Mouse (Mus musculus) limb, embryonic 10.5 days (tissue): ENCODE results near the gene Creb3. TPM values are rescaled to one million over a fixed set of nuclear protein-coding genes. Genes with fewer than 3 reads are reported as not detected.

ENCODE experiments used
- DNase-seq: peaks from one replicate; pipeline ENCODE4 v3.0.0-alpha.2; 2017; ENCODE audit warnings: low spot score
- H3K27ac ChIP-seq: fragments of 300-500 bp; sonication (generic); 2 replicates; pipeline ENCODE4 v1.5.1; 2016; ENCODE audit warnings: mild to moderate bottlenecking
- H3K27me3 ChIP-seq: fragments of 300-500 bp; sonication (generic); 2 replicates; pipeline ENCODE4 v1.6.1; 2016; ENCODE audit warnings: low read depth, mild to moderate bottlenecking; ENCODE audit not compliant: poor library complexity, severe bottlenecking
- H3K36me3 ChIP-seq: fragments of 300-500 bp; sonication (generic); 2 replicates; pipeline ENCODE4 v1.6.1; 2016; ENCODE audit warnings: mild to moderate bottlenecking, moderate library complexity
- H3K4me1 ChIP-seq: fragments of 300-500 bp; sonication (generic); 2 replicates; pipeline ENCODE4 v1.6.1; 2016
- H3K4me3 ChIP-seq: fragments of 300-500 bp; sonication (generic); 2 replicates; pipeline ENCODE4 v1.5.1; 2016; ENCODE audit warnings: mild to moderate bottlenecking, moderate library complexity
- H3K9me3 ChIP-seq: fragments of 300-500 bp; sonication (generic); replicated peaks from 2 replicates; pipeline ENCODE4 v1.6.1; 2016; ENCODE audit warnings: mild to moderate bottlenecking
- WGBS: fragments of 180-500 bp; shearing (Covaris S2); methylation state at CpG from one replicate; pipeline ENCODE4 v1.1.7; 2016; 5-methylcytosine and 5-hydroxymethylcytosine counted together
- polyA plus RNA-seq: library from polyadenylated mRNA; unstranded; fragments of >200 nt; fragmentation: Nextera tagmentation; extraction: Ambion mirVana; gene quantifications from 2 replicates; pipeline ENCODE4 v1.2.1, GENCODE M21; 2016

The Creb3 gene
- polyA plus RNA-seq, 1 experiment from 2014 or later, result 40.5 TPM

GRCm38 (mm10) chr4:43579256-43579655 is 17.1 kb downstream of the Creb3 start:
- Histone ChIP-seq H3K4me3 (peak overlapping the region; percentile 84), H3K9me3 (no peaks in the 10 kb centered on the region), H3K27ac (peak overlapping the region; percentile 94), H3K27me3 (no peaks in the 10 kb centered on the region), H3K36me3 (peaks cover 59% of the 10 kb centered on the region), H3K4me1 (peaks cover 48% of the 10 kb centered on the region)
- no peak for DNase-seq
- 10% methylated on average over 10 of the region's 10 CpGs for WGBS

- peak overlapping the region; percentile 94; the same call in 1 of the 2 replicates for H3K27ac ChIP-seq
- H3K36me3 ChIP-seq, result peaks cover 61% of the 10 kb centered on the region
Measured at GRCm38 (mm10) chr4:43579731-43580130, 17.6 kb downstream of the Creb3 start.

GRCm38 (mm10) chr4:43580721-43581120 is 18.6 kb downstream of the Creb3 start:
- no peaks in the 10 kb centered on the region for H3K9me3 ChIP-seq
- no peak overlapping the region for H3K27ac ChIP-seq
- no peak overlapping the region for H3K4me3 ChIP-seq
- WGBS, result 96% methylated on average over 5 of the region's 5 CpGs
- H3K4me1 ChIP-seq, result peaks cover 57% of the 10 kb centered on the region
- no peaks in the 10 kb centered on the region for H3K27me3 ChIP-seq
- DNase-seq, result no peak
- peaks cover 61% of the 10 kb centered on the region for H3K36me3 ChIP-seq

More at GRCm38 (mm10) chr4:43579731-43580130, 17.6 kb downstream of the Creb3 start:
- peak overlapping the region; percentile 84 for H3K4me3 ChIP-seq
- 76% methylated on average over 6 of the region's 6 CpGs for WGBS
- no peaks in the 10 kb centered on the region for H3K9me3 ChIP-seq
- H3K4me1 ChIP-seq, result peaks cover 53% of the 10 kb centered on the region
- DNase-seq, result no peak
- H3K27me3 ChIP-seq, result no peaks in the 10 kb centered on the region

- DNase-seq, result no peak
- H3K36me3 ChIP-seq, result peaks cover 58% of the 10 kb centered on the region
- no peak overlapping the region for H3K4me3 ChIP-seq
- H3K9me3 ChIP-seq, result no peaks in the 10 kb centered on the region
- H3K27ac ChIP-seq, result no peak overlapping the region
- 94% methylated on average over 12 of the region's 12 CpGs for WGBS
- H3K4me1 ChIP-seq, result peaks cover 54% of the 10 kb centered on the region
- H3K27me3 ChIP-seq, result no peaks in the 10 kb centered on the region
Measured at GRCm38 (mm10) chr4:43581381-43581780, 19.2 kb downstream of the Creb3 start.

- no peak overlapping the region for H3K27ac ChIP-seq
- no peaks in the 10 kb centered on the region for H3K27me3 ChIP-seq
- H3K9me3 ChIP-seq, result no peaks in the 10 kb centered on the region
- H3K36me3 ChIP-seq, result peaks cover 52% of the 10 kb centered on the region
- 94% methylated on average over 5 of the region's 5 CpGs for WGBS
- peaks cover 50% of the 10 kb centered on the region for H3K4me1 ChIP-seq
- no peak for DNase-seq
- H3K4me3 ChIP-seq, result no peak overlapping the region
Measured at GRCm38 (mm10) chr4:43582241-43582640, 20.1 kb downstream of the Creb3 start.

GRCm38 (mm10) chr4:43583421-43583820 is 21.3 kb downstream of the Creb3 start:
- H3K27me3 ChIP-seq, result no peaks in the 10 kb centered on the region
- H3K36me3 ChIP-seq, result peaks cover 52% of the 10 kb centered on the region
- H3K27ac ChIP-seq, result no peak overlapping the region
- H3K4me3 ChIP-seq, result no peak overlapping the region
- no peaks in the 10 kb centered on the region for H3K9me3 ChIP-seq
- DNase-seq, result no peak
- WGBS, result 72% methylated on average over 7 of the region's 7 CpGs
- H3K4me1 ChIP-seq, result peaks cover 43% of the 10 kb centered on the region

- Histone ChIP-seq H3K4me1 (peaks cover 36% of the 10 kb centered on the region), H3K27ac (peak within 1 kb of the TSS; percentile 28; the same call in 1 of the 2 replicates), H3K36me3 (peaks cover 52% of the 10 kb centered on the region), H3K9me3 (no peaks in the 10 kb centered on the region), H3K4me3 (no peak within 1 kb of the TSS), H3K27me3 (no peaks in the 10 kb centered on the region)
- WGBS, result 64% methylated on average over 11 of the region's 12 CpGs
- DNase-seq, result no peak
Measured at GRCm38 (mm10) chr4:43584444-43585416, 22.6 kb downstream of the Creb3 start, which contains the start of gene Msmp. Gene Msmp, minus strand, starts transcription at chr4:43584494.

GRCm38 (mm10) chr4:43585682-43586081 is 23.6 kb downstream of the Creb3 start:
- Histone ChIP-seq H3K27me3 (no peaks in the 10 kb centered on the region), H3K27ac (no peak overlapping the region), H3K4me3 (no peak overlapping the region), H3K9me3 (no peaks in the 10 kb centered on the region), H3K36me3 (peaks cover 45% of the 10 kb centered on the region), H3K4me1 (peaks cover 34% of the 10 kb centered on the region)
- WGBS, result 65% methylated on average over 10 of the region's 10 CpGs
- DNase-seq, result no peak

- WGBS, result 69% methylated on average over 8 of the region's 8 CpGs
- DNase-seq, result no peak
- Histone ChIP-seq H3K27ac (no peak overlapping the region), H3K36me3 (peaks cover 38% of the 10 kb centered on the region), H3K4me1 (peaks cover 34% of the 10 kb centered on the region), H3K9me3 (no peaks in the 10 kb centered on the region), H3K27me3 (no peaks in the 10 kb centered on the region), H3K4me3 (no peak overlapping the region)
Measured at GRCm38 (mm10) chr4:43586411-43586810, 24.3 kb downstream of the Creb3 start.

- no peaks in the 10 kb centered on the region for H3K9me3 ChIP-seq
- no peaks in the 10 kb centered on the region for H3K27me3 ChIP-seq
- no peak for DNase-seq
- H3K27ac ChIP-seq, result no peak overlapping the region
- no peak overlapping the region for H3K4me3 ChIP-seq
- H3K36me3 ChIP-seq, result peaks cover 25% of the 10 kb centered on the region
- 61% methylated on average over 7 of the region's 7 CpGs for WGBS
- H3K4me1 ChIP-seq, result peaks cover 34% of the 10 kb centered on the region
Measured at GRCm38 (mm10) chr4:43587681-43588080, 25.5 kb downstream of the Creb3 start.

GRCm38 (mm10) chr4:43591543-43591942 is 29.4 kb downstream of the Creb3 start:
- peaks cover 18% of the 10 kb centered on the region; the same call in 1 of the 2 replicates for H3K4me1 ChIP-seq
- no peak overlapping the region for H3K27ac ChIP-seq
- no peak for DNase-seq
- 77% methylated on average over 5 of the region's 5 CpGs for WGBS
- no peaks in the 10 kb centered on the region for H3K27me3 ChIP-seq
- no peak overlapping the region for H3K4me3 ChIP-seq
- H3K9me3 ChIP-seq, result no peaks in the 10 kb centered on the region
- H3K36me3 ChIP-seq, result no peaks in the 10 kb centered on the region

- DNase-seq, result no peak
- Histone ChIP-seq H3K27me3 (no peaks in the 10 kb centered on the region), H3K4me1 (peaks cover 15% of the 10 kb centered on the region; the same call in 1 of the 2 replicates), H3K9me3 (no peaks in the 10 kb centered on the region), H3K27ac (no peak overlapping the region), H3K4me3 (no peak overlapping the region), H3K36me3 (no peaks in the 10 kb centered on the region)
- 83% methylated on average over 3 of the region's 3 CpGs for WGBS
Measured at GRCm38 (mm10) chr4:43591961-43592360, 29.8 kb downstream of the Creb3 start.

GRCm38 (mm10) chr4:43593453-43593852 is 31.3 kb downstream of the Creb3 start:
- H3K9me3 ChIP-seq, result no peaks in the 10 kb centered on the region
- DNase-seq, result no peak
- 64% methylated on average over 3 of the region's 3 CpGs for WGBS
- H3K27ac ChIP-seq, result no peak overlapping the region
- H3K4me1 ChIP-seq, result peaks cover 9% of the 10 kb centered on the region; the same call in 1 of the 2 replicates
- H3K27me3 ChIP-seq, result no peaks in the 10 kb centered on the region
- H3K36me3 ChIP-seq, result no peaks in the 10 kb centered on the region
- no peak overlapping the region for H3K4me3 ChIP-seq
